Mouse (Mus musculus): ENCODE data around the gene Parp12. TPM values are rescaled to one million over a fixed set of nuclear protein-coding genes. Genes with fewer than 3 reads are reported as not detected.

Gene Parp12
- total and polyA plus RNA-seq, 3 experiments: 15.3 to 29.6 (median 20.3) TPM

GRCm38 (mm10) chr6:39058389-39058788 is 59.8 kb downstream of the Parp12 start:
- no peak for DNase-seq

- no peak for DNase-seq
Observed at GRCm38 (mm10) chr6:39057161-39057560, 61.0 kb downstream of the Parp12 start.

DNA sequence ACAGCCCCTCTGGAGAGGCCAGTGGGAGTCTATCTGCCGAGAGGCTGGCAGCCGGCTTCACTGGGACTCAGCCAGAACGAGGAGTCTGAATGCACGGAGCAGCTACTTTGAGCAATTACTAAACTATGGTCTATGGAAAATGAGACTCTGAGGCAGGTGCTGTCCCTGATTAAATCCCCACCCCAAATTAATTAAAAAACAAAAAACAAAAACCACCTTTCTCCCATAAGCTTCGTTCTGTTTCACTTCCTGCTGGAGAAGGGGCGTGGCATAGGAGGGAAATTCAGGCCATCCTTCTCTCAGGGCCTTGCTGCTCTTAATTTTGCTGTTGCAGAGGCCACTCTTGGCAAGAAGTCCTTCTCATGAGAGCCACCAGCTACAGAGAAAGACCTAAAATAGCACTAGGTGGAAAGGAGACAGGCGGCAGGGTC is 62.3 kb downstream of the Parp12 start:
- no peak for DNase-seq

GRCm38 (mm10) chr6:39054878-39055508 is 63.2 kb downstream of the Parp12 start:
- no peak for DNase-seq

DNA sequence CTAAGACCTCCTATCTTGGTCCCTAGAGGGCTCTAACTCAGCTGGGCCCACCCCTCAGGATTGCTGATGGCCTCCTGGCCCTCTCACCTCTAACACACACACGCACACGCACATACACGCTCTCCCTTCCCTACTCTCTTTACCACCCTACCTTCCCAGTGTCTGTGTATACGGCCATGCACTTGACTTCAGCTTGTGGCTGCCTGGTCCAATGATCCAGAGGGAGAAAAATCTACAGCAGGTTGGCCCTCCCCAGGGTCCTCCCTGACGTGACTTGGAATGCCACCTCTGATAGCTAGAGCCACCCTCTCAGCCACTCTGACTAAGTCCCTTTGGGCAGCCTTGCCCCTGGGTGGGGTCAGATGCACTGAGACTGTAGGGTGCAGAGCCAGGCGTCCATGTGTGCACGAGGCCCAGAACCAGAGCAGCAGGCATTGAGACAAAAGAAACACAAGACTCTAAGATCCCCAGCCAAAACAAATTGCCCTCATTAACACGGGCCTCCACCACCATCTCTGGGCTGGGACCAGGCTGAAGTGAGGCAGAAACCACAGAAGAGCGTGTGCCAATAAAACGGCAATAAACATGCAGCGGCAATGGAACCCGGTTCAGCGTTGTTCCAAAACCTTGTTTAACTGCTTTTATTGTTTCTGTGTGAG is 63.8 kb downstream of the Parp12 start:
- DNase-seq: no peak

GRCm38 (mm10) chr6:39052636-39053035 is 65.5 kb downstream of the Parp12 start:
- peak; percentile 70 for DNase-seq

DNA sequence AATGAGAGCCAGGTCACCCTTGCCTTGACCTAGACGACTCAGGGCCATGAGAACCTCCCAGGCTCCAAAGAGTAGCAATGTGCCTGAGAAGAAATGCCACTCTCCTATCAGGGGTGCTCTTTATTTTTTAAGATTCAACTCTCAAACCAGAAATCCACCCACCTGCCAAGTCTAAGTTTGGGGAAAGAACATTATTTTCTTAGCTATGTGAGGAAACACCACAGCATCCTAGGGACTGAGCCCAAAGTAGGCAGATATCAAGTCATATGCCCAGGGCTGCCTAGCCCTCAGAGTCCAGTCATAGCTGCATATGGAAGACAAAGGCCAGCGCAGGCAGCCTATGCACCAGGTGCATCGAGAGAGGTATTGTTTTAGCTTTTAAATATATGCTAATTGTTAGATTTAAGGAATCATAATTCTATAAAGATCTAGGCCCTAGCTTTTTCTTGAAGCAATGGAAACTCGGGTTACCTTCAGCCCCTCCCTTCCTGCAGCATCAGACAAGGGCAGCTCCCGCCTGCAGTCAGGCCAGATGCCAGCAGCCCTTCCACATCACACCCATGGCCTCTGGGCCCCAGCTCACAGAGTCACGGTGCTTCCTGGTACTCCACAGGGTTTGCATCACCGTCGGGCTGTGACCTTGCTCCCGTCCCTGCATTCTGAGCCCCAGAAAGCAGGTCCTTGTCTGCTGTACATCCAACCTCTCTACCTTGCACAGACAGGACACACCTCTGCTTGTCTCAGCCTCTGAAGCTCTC is 66.2 kb downstream of the Parp12 start:
- peak; percentile 69 for DNase-seq

GRCm38 (mm10) chr6:39050836-39051235 is 67.3 kb downstream of the Parp12 start:
- DNase-seq: no peak

GRCm38 (mm10) chr6:39049141-39049540 is 69.0 kb downstream of the Parp12 start:
- no peak for DNase-seq

GRCm38 (mm10) chr6:39040451-39040850 is 77.7 kb downstream of the Parp12 start:
- no peak for DNase-seq

Other genes with a start within 250 kb of the Parp12 start
- gene Tbxas1, start 242.9 kb downstream of the Parp12 start, total RNA-seq (2021): 1 to 10 TPM; 7.5 to 8.5 TPM
- 3.3 and 4.0 TPM in 2 replicates for gene Tbxas1, start 242.9 kb downstream of the Parp12 start, polyA plus RNA-seq (2012; rRNA removed)
- gene Hipk2, start 242.2 kb downstream of the Parp12 start, total RNA-seq (2021): 100 to 1,000 TPM in 1 of 2 experiments, 10 to 100 TPM in 1; 98.6 to 163 TPM
- 85.1 and 97.1 TPM in 2 replicates for gene Hipk2, start 242.2 kb downstream of the Parp12 start, polyA plus RNA-seq (2012; rRNA removed)
- gene Kdm7a, start 88.4 kb upstream of the Parp12 start, total RNA-seq (2021): 10 to 100 TPM; 12.2 to 16.2 TPM
- 0.78 and 0.99 TPM in 2 replicates for gene Kdm7a, start 88.4 kb upstream of the Parp12 start, polyA plus RNA-seq (2012; rRNA removed)

Data from adrenal gland, adult 2 months (tissue).